Mouse (Mus musculus) gastrocnemius, postnatal 14 days (tissue): ENCODE measurements around the gene Ctnnbip1. TPM values are rescaled to one million over a fixed set of nuclear protein-coding genes. Genes with fewer than 3 reads are reported as not detected.

ENCODE experiments used
- DNase-seq: peaks from one replicate; pipeline ENCODE4 v3.0.0; 2021; ENCODE audit warnings: mixed read lengths
- intact Hi-C: fragments of 180-260 bp; cut with DNase I; formaldehyde crosslinking; loops from one replicate; pipeline ENCODE4 v1.15.1; 2025; ENCODE audit warnings: low total_unique reads
- total RNA-seq, 2 experiments: library from RNA; stranded (reverse); gene quantifications; 2 replicates each; pipeline ENCODE4 v1.2.3; 2021

Ctnnbip1 gene
- total RNA-seq, 2 experiments from 2014 or later, result 40.4 to 41.3 TPM

DNA sequence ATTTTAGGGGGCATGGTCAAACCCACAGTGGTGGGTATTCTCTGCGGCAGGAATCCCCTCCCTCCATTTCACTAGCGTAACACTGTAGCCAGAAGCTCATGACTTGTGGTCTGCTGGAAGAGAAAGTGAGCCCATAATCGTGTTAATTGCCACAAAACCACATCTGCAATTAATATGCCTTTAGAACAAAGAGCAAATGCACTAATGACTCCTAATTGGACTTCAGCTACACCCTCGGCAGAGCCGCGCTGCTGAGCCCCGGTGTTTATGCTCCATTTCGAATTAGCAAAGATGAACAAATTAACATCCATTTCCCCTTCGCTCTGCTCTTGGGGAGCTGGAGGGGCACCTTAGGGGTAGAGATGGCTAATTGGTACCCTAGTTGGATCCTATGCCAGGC lies 58.0 kb downstream of the Ctnnbip1 start:
- intact Hi-C loops, result no loop called here

DNA sequence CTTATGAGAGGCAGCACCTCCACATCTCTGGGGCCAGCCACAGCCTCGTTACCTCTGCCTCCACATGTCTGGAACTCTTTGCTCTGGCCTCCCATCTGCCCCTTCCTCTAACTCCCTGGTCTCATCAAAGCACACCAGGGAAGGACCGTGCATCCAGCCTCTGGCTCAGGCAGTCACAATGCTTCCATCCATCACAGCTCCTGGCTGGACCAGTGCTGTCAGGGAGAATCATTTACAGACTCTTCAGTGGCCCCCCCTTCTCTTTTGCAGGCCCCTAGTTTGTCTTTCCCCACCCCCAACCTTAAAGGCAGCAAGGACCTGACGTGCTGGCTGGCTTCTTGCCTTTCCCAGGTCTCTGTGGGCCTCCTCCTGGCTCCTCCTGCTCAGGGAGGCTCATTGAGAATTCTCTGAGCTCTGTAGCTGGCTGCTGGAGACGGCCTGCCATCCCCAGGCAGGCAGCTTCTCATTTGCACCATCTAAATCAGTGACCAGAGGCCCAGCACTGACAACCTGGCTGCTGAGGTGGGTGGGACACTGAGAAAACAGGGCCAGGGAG lies 59.0 kb downstream of the Ctnnbip1 start:
- no peak for DNase-seq
- intact Hi-C loops, result no loop called here

More for the DNA sequence above, 58.0 kb downstream of the Ctnnbip1 start:
- DNase-seq, result no peak

DNA sequence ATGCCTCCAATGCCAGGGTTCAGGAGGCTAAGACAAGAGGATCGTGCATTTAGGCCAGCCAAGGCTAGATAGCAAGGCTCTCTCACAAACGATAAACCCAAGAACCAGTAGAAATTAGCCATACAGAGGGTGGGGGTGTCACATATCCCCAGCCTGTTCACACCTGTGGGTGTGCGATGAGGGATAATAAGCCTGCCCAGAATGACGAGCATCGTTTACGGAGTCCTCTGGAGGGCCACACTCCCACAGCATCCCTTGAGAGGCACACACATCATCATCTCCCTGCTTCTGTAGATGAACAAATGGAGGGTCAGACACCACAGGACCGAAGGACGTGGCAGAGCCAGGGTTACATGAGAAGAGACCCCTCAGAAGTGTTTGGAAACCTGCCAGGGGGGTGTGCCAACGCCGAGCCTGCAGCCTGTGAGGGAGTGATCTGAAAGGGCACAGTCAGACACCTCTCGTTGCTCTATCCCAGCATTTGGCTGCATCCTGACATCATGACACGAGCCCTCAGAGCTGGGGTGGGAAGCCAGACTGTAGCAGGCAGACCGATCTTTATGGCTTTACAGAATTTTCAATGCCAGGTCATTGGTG lies 60.1 kb downstream of the Ctnnbip1 start:
- intact Hi-C loops, result no loop called here
- DNase-seq, result no peak

DNA sequence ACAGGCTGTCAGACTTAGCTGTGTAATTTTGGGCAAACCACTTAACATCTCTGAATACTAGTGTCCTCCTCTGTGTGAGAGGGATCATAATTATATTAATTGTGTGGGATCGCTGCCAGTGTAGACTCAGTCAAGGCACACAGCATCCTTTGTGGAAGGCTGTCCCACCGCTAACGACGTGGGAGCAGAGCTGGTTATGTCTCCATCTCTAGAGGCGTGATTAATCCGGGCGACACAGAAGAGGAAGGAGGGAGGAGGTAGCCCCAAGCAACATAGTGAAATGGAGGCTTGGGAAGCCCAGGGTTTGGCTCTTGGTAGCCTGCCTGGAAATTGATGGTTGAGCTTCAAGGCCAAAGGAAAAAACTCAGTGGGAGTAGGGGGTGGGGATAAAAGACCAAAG lies 60.8 kb downstream of the Ctnnbip1 start:
- DNase-seq, result no peak
- intact Hi-C loops, result no loop called here

DNA sequence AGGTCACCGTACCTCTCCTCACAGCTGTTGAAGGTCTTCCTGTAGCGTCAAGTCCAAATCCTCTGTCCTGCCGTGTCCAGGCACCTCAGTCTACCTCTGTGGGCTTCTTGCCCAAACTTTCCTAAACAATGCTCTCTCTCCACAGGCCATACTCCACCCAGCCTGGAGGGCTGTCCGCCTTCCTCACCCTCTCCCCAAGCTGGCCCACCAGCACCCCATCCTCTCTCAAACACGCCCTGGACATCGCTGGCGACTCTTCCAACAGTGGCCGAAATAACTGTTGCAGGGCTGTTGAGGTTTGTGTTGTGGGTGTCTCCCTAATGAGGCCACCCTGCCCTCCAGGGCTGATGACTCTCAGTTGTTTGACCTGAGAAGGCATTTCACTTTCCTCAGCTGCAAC lies 67.2 kb downstream of the Ctnnbip1 start:
- no peak for DNase-seq
- intact Hi-C loops, result loop anchor here (5.0 kb wide), 1 partner anchor 33 kb away; no protein-coding TSS in a partner anchor

DNA sequence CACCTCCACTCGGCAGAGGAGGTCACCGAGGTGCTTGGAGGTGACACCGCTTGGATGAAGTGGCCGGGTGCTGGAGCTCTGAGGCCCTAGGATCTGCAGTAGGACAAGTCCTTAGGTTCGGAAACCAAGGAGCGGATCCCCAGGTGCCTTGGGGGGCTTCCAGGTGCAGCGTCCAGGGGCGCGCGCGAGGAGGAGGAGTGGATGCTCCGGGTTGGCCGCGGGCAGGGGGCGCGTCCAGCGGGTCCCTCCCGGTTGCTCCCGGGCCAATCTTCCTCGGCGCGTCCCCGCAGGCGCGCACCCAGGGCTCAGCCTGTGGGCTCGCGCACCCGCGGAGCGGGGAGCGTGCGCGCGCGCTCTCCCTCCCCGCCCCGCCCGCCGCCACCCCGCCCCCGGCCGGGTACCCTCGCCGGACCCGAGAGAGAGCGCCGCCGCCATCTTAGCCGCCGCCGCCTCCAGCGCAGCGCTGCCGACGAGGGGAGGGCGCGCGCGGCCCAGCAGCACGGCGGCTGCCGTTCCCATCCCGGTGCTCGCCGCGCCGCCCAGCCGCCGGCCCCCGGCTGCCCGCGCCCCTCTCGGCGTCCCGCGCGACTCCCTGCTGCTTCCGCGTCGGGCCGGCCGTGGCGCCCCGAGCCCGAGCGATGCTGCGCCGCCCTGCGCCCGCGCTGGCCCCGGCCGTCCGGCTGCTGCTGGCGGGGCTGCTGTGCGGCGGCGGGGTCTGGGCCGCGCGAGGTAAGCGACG lies 68.2 kb downstream of the Ctnnbip1 start, which contains the start of gene Clstn1:
Clstn1 (plus strand) TSS at position 425 of the 739 bp plus-strand sequence.
- intact Hi-C loops, result loop anchor here (5.0 kb wide), 1 partner anchor 34 kb away; no protein-coding TSS in a partner anchor
- peak; percentile 65 for DNase-seq

DNA sequence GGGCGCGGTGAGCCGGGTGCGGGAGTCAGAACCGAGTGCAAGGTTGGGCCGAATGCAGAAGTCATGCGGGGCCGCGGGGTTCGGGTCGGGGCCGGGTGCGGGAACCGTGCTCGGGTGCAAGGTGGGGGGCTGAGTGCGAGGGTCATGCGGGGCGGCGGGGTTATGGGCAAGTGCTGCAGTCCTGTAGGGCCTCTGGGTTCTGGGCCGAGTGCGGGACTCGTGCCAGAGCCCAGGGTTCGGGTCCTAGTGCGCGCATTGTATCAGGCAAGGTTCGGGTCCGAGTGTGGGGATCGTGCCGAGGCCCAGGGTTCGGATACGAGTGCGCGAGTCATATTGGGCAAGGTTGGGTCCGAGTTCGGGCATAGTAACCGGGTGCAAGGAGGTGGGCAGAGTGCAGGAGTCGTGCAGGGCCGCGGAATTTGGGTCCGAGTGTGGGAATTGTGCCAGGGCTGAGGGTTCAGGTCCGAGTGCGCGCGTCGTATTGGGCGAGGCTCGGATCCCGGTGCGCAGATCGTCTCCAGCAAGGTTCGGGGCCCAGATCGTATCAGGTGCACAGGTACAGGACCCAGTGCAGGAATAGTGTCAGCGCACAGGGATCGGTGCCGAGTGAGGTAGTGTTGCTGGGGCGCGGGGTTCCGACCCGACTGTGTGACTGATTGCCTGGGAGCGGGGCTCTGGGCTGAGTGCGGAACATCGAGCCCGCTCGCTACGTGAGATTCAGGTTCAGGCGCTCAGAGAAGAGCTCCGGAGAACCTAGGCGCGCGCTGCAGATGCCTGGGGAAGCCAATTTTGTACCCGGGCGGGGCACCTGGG lies 69.0 kb downstream of the Ctnnbip1 start:
- intact Hi-C loops, result loop anchor here (5.0 kb wide), 1 partner anchor 35 kb away; no protein-coding TSS in a partner anchor
- peak; percentile 36 for DNase-seq

DNA sequence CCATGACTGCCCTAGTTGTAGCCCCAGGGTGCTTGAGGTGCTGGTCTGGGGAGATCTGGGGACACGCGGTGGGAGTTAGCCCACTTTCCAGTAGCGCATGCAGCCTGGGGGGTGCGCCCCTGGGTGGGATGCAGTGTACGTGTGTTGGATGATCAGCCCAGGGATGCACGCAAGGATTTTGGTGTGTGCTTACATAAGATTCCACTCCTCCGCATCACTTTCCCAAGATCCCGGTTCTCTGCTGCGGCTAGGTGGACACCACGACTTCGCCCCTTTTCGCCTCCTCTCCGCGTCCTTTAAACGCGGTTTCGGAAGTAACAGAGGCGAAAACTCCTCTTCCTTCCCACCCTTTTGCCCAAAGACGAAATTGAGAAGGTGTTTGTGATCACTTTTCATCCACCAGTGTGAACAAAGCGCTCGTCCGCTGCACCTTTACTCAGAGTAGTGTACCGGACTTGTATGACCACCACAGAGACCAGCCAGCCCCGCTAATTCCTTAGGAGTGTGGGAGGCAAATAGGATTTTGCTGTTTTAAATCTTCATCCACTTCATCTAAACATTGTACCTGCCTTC lies 69.6 kb downstream of the Ctnnbip1 start:
- no peak for DNase-seq
- intact Hi-C loops, result loop anchor here (5.0 kb wide), 1 partner anchor 35 kb away; no protein-coding TSS in a partner anchor

DNA sequence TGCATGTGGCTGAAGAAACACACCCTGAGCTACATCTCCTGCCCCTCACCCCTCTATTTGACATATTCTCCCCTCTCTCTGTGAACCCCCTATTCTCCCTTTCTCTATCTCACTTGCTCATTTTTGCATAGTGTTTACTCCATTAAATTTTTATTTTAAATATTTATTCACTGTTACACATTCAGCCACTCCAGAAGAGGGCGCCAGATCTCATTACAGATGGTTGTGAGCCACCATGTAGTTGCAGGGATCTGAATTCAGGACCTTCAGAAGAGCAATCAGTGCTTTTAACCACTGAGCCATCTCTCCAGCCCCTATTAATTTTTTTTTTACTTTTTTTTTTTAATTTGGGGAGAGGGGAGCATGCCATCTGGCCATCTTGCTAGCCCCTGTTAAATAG lies 72.2 kb downstream of the Ctnnbip1 start:
- intact Hi-C loops, result no loop called here
- DNase-seq, result no peak

DNA sequence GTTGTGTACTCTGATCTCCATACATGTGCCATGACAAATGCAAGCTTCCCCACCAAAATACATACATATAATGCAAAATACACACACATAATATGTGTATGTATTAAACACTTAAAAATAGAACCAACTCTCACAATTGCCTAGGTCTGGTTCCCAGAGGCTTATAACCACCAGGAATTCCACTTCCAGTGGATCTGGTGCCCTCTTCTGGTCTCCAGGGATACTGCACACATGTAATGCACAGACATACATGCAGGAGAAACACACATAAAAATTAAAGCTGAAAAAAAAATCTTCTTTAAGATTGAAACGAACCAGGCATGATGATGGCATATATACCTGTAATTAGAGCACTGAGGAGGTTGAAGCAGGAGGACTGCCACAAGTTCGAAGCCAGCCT lies 73.5 kb downstream of the Ctnnbip1 start:
- DNase-seq, result no peak
- intact Hi-C loops, result no loop called here

DNA sequence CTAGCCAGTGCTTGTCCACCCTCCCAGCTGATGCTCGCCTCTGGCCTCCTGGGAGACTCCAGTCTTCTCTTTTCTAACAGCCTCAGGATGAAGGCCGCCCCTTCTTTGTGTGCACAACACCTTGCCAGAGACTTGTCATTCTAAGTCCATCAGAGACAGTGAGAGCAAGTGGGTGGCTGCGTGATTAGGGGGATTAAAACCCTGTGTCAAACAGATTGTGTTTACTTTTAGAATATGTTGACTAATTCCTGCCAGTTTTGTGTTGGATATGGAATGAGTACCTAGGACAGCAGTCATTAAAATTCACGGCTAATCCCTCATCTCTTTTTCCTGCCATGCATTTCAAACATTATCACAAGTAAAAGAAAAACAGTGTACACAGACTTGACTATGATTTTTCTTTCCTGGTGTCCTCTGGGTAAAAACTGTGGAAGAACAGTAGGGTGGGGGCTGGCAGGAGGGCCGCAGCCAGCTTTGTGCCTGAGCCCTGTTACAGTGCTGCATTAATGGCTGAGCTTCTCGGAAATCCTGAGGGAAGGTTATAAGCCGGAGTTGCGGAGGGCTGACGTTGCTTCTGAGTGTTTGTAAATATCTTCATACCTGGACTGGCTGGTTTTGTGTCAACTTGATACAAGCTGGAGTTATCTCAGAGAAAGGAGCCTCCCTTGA lies 77.0 kb downstream of the Ctnnbip1 start:
- intact Hi-C loops, result no loop called here
- DNase-seq, result no peak

DNA sequence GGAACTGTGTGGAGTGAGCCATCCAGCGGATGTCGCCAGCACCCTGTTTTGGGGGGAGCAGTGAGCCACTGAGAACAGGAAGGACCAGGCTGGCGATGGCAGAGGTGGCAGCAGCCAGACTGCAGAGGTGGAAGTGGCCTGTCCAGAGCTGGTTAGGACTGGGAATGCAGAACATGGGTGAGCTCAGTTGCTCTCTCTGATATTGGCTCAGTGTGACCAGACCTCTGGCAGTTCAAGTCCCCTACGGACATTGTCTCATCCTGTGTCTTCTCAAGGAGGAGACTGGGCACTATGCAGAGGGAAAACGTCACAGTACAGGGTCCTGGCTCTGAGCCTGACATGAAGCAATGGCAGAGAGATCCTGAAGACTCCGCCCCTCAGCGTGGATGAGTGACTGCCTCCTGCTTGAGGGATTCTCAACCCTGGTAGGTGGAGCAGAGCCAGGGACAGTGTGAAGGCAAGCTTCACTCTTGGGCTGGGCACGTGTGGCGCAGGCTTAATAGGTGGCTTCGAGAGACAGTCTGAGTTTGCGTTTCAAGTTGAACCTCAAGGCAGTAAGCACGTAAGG lies 79.7 kb downstream of the Ctnnbip1 start:
- DNase-seq, result no peak
- intact Hi-C loops, result no loop called here

DNA sequence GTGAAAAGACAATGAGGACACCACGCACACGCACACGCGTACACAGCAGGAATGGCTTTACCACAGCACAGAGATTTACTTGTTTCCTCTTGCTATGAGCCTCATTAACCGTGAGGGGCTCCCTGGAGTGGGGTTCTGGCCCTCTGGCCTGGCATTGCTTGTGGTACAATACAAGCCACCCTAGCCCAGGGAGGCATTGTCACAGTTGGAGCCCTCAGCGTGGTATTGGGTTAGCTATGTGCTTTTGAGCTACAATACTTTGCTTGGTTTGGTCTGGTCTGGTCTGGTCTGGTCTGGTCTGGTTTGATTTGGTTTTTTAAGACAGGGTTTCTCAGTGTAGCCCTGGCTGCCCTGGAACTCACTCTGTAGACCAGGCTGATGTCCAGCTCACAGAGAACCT lies 81.5 kb downstream of the Ctnnbip1 start:
- intact Hi-C loops, result no loop called here
- DNase-seq, result no peak

DNA sequence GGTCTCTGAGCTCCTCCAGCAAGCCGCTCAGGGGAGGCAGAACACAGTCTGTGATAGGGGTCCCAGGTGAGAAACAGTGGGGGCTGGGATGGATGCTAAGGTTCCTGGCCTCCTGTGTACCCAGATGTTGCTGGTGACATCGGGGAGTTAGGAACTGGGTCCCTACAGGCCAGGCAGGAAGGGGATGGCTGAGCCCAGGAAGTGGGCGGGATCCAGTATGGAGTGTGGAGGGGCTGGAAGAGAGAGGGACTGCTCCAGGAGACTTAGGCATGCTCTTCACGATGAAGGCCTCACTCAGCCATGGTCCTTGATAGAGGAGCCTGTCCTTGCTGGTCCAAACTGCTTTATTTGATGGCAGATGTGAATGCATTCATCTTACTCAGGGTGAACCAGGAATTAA lies 82.1 kb downstream of the Ctnnbip1 start:
- DNase-seq, result no peak
- intact Hi-C loops, result loop anchor here (10.0 kb wide), 1 partner anchor 455 kb away; no protein-coding TSS in a partner anchor

DNA sequence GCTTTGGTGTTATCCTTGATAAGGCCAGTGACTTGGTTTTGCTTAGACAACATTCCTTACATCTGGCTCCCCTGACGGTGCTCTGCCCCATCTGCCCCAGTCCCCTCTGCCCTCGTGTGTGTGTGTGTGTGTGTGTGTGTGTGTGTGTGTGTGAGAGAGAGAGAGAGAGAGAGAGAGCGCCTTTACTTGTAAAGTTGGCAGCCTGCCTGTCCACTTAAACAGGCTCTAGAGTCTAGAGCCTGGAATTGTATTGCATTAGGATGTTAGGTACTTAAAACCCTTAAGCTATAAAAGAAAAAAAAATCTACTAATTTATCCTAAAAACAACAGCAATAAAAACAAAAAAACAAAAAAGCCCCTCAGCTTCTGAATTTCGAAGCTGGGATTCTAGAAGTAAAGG lies 83.4 kb downstream of the Ctnnbip1 start:
- intact Hi-C loops, result loop anchor here (10.0 kb wide), 1 partner anchor 457 kb away; no protein-coding TSS in a partner anchor
- DNase-seq, result no peak

DNA sequence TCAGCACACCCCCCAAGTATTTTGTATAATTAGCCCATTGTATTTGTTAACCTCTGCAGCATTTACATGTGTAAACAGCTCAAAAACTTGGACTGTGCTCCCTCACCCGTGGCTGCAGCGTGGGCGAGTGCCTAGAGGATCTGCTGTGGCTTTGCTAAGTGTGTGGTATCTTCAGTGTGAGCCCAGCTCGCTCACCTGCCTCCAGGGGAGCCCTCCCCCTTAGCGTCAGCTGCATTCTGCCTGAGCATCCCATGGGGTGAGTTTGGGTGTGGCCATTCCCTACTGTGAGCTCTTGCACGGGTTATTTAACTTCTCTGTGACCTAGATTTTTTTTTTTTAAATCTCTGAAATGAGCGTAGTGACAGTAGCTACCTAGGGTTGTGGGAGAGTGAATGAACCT lies 84.2 kb downstream of the Ctnnbip1 start:
- no peak for DNase-seq
- intact Hi-C loops, result loop anchor here (10.0 kb wide), 1 partner anchor 457 kb away; no protein-coding TSS in a partner anchor

DNA sequence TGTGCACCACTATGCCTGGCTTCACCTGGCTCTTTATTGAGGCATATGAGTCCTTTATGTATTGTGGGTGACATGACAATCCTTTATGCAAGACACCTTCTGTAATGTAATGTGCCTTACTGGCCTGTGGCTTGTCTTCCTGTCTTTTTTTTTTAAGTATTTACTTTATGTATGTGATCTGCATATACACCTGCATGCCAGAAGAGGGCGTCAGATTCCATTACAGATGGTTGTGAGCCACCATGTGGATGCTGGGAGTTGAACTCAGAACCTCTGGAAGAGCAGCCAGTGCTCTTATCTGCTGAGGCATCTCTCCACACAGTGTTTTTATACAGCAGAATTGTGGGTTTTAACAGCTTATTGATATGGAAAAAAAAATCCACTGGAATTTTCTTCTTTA lies 85.8 kb downstream of the Ctnnbip1 start:
- intact Hi-C loops, result loop anchor here (10.0 kb wide), 1 partner anchor 459 kb away; no protein-coding TSS in a partner anchor
- no peak for DNase-seq

DNA sequence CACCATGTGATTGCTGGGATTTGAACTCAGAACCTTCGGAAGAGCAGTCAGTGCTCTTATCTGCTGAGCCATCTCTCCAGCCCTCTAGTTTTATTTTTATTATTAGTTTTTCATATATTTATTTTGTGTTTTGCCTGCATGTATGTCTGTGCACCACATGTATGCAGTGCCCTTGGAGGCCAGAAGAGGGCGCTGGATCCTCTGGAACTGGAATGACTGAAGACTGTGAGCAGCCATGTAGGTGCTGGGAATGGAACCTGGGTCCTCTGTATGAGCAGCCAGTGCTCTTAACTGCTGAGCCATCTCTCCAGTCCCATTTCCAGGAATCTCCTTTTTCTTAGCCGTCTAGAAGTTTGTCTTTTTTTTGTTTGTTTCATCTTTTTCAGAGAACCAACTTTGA lies 86.5 kb downstream of the Ctnnbip1 start:
- intact Hi-C loops, result loop anchor here (10.0 kb wide), 1 partner anchor 460 kb away; no protein-coding TSS in a partner anchor
- DNase-seq, result no peak
